Mouse (Mus musculus) embryonic facial prominence, embryonic 14.5 days (tissue): ENCODE measurements around the gene Krt16. TPM values are rescaled to one million over a fixed set of nuclear protein-coding genes. Genes with fewer than 3 reads are reported as not detected.

ENCODE experiments used
- polyA plus RNA-seq: library from polyadenylated mRNA; unstranded; fragments of >200 nt; fragmentation: Nextera tagmentation; extraction: Ambion mirVana; gene quantifications from 2 replicates; pipeline ENCODE4 v1.2.1, GENCODE M21; 2014

Krt16 gene
- polyA plus RNA-seq, 1 experiment from 2014 or later: 1.8 TPM

Other genes with a start within 250 kb of the Krt16 start
- 0.20 and 0.54 TPM in 2 replicates for gene Krt33a, start 232.7 kb downstream of the Krt16 start, polyA plus RNA-seq
- 0.96 and 1.3 TPM in 2 replicates for gene Krt33b, start 219.0 kb downstream of the Krt16 start, polyA plus RNA-seq
- 0.40 TPM in 1 of 2 replicates, not detected in the other for gene Krt34, start 207.3 kb downstream of the Krt16 start, polyA plus RNA-seq
- gene Krt31, start 198.4 kb downstream of the Krt16 start, polyA plus RNA-seq: 0.30 and 1.3 TPM in 2 replicates
- gene Krt32, start 160.7 kb downstream of the Krt16 start, polyA plus RNA-seq: 0.79 and 1.4 TPM in 2 replicates
- gene Krt35, start 152.7 kb downstream of the Krt16 start, polyA plus RNA-seq: 1.5 and 2.9 TPM in 2 replicates
- 0.28 and 0.29 TPM in 2 replicates for gene Krt36, start 143.3 kb downstream of the Krt16 start, polyA plus RNA-seq
- gene Krt13, start 127.3 kb downstream of the Krt16 start, polyA plus RNA-seq: 9.6 and 60.5 TPM in 2 replicates
- gene Krt15, start 113.0 kb downstream of the Krt16 start, polyA plus RNA-seq: 156 and 236 TPM in 2 replicates
- 82.2 and 120 TPM in 2 replicates for gene Krt19, start 100.2 kb downstream of the Krt16 start, polyA plus RNA-seq
- gene Krt9, start 55.7 kb downstream of the Krt16 start, polyA plus RNA-seq: not detected in 2 replicates
- 365 and 385 TPM in 2 replicates for gene Krt14, start 41.4 kb downstream of the Krt16 start, polyA plus RNA-seq
- gene Krt17, start 12.1 kb upstream of the Krt16 start, polyA plus RNA-seq: 129 and 152 TPM in 2 replicates
- 0.22 TPM in 1 of 2 replicates, not detected in the other for gene Krt42, start 21.0 kb upstream of the Krt16 start, polyA plus RNA-seq
- 1,802 and 1,879 TPM in 2 replicates for gene Eif1, start 71.0 kb upstream of the Krt16 start, polyA plus RNA-seq
- 1.0 and 1.1 TPM in 2 replicates for gene Gast, start 85.5 kb upstream of the Krt16 start, polyA plus RNA-seq
- gene Hap1, start 107.2 kb upstream of the Krt16 start, polyA plus RNA-seq: 3.2 and 4.4 TPM in 2 replicates
- 107 and 116 TPM in 2 replicates for gene Jup, start 148.9 kb upstream of the Krt16 start, polyA plus RNA-seq
- gene P3h4, start 165.9 kb upstream of the Krt16 start, polyA plus RNA-seq: 92.8 and 100 TPM in 2 replicates
- gene Fkbp10, start 166.8 kb upstream of the Krt16 start, polyA plus RNA-seq: 208 TPM in 2 replicates
- 108 and 127 TPM in 2 replicates for gene Nt5c3b, start 192.9 kb upstream of the Krt16 start, polyA plus RNA-seq
- gene Klhl10, start 193.0 kb upstream of the Krt16 start, polyA plus RNA-seq: 0.55 and 0.84 TPM in 2 replicates
- gene Klhl11, start 223.8 kb upstream of the Krt16 start, polyA plus RNA-seq: 11.7 and 11.9 TPM in 2 replicates